Mouse (Mus musculus) neural tube, embryonic 12.5 days (tissue): Measurements from ENCODE around the gene Gm42688. TPM values are rescaled to one million over a fixed set of nuclear protein-coding genes. Genes with fewer than 3 reads are reported as not detected.
A peak's percentile ranks its signal among the peaks of the same experiment; 100 is the strongest.

ENCODE experiments used
- ATAC-seq: fragments of 200-750 bp; cut with Nextera tagmentation; 2 replicates; pipeline ENCODE4 v1.8.0; 2017; ENCODE audit warnings: low read depth, mild to moderate bottlenecking, moderate TSS enrichment, moderate library complexity; ENCODE audit not compliant: low FRiP score
- H3K27ac ChIP-seq: fragments of 300-500 bp; sonication (generic); 2 replicates; pipeline ENCODE4 v1.5.1; 2016
- H3K27me3 ChIP-seq: fragments of 300-500 bp; sonication (generic); replicated peaks from 2 replicates; pipeline ENCODE4 v1.6.1; 2016; ENCODE audit warnings: mild to moderate bottlenecking
- H3K36me3 ChIP-seq: fragments of 300-500 bp; sonication (generic); 2 replicates; pipeline ENCODE4 v1.6.1; 2016; ENCODE audit warnings: mild to moderate bottlenecking
- H3K4me1 ChIP-seq: fragments of 300-500 bp; sonication (generic); 2 replicates; pipeline ENCODE4 v1.6.1; 2016
- H3K4me2 ChIP-seq: fragments of 300-500 bp; sonication (generic); replicated peaks from 2 replicates; pipeline ENCODE4 v1.6.1; 2016; ENCODE audit warnings: mild to moderate bottlenecking
- H3K4me3 ChIP-seq: fragments of 300-500 bp; sonication (generic); 2 replicates; pipeline ENCODE4 v1.5.1; 2016
- H3K9ac ChIP-seq: fragments of 300-500 bp; sonication (generic); 2 replicates; pipeline ENCODE4 v1.6.1; 2016; ENCODE audit warnings: mild to moderate bottlenecking
- H3K9me3 ChIP-seq: fragments of 300-500 bp; sonication (generic); 2 replicates; pipeline ENCODE4 v1.6.1; 2016; ENCODE audit warnings: mild to moderate bottlenecking
- WGBS: fragments of 180-500 bp; shearing (Covaris S2); methylation state at CpG from one replicate; pipeline ENCODE4 v1.1.7; 2016; 5-methylcytosine and 5-hydroxymethylcytosine counted together
- polyA plus RNA-seq: library from polyadenylated mRNA; unstranded; fragments of >200 nt; fragmentation: Nextera tagmentation; extraction: Ambion mirVana; gene quantifications from 2 replicates; pipeline ENCODE4 v1.2.1, GENCODE M21; 2016

Gm42688 gene
- polyA plus RNA-seq, 1 experiment from 2014 or later, result 4.8 TPM

DNA sequence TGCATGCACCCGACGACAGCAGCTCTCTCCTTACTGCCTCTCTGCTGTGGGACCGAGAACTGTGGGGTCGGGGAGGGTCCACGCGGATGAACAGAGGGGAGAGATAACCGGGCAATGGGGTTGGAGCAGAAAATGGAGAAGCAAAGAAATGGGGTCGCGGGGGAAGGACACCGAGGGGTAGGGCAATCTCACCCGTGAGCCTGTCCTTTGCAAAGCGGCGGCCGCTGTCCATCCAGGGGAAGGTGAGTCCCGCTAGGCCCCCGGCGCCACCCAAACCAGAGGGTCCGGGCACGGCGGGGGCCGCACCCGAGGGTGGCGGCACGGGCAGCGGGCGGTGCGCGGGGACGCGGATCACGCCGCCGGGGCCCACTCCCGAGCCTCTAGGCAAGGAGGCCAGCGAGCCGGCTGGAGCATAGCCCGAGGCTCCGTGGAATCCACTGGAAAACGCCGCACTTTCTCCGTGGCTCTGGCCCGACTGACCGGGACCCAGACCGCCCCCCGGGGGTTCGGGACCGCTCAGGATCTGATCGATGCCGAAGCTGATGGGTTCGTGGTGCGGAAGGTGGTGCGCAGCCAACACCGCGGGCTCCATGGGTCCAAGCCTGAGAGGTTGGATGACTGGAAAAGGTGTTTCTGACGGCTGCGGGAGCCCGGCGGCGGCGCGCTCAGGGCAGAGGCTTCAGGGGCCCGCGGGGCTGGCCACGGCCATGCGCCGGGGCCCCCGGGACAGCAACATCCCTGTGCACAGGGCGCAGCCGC lies 31.8 kb upstream of the Gm42688 start:
- Histone ChIP-seq H3K27ac (peak overlapping the region; percentile 37; the same call in 1 of the 2 replicates), H3K4me3 (peak overlapping the region; percentile 33), H3K9ac (peak overlapping the region; percentile 50), H3K9me3 (no peaks in the 10 kb centered on the region), H3K4me2 (peak overlapping the region; percentile 49), H3K4me1 (peaks cover 24% of the 10 kb centered on the region), H3K27me3 (peaks cover 97% of the 10 kb centered on the region), H3K36me3 (no peaks in the 10 kb centered on the region)
- 1% methylated on average over 69 of the region's 69 CpGs for WGBS
- ATAC-seq, result 0 out of 2 replicates have a peak, but pooled peaks have one; percentile 30

DNA sequence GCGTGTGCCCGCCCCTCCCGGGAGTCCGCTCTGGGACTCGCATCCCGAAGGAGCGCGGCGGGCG lies 31.3 kb upstream of the Gm42688 start, which contains the start of gene Tlx2:
Tlx2 (minus strand) TSS at position 47 of the 64 bp plus-strand sequence.
- Histone ChIP-seq H3K36me3 (no peaks in the 10 kb centered on the region), H3K4me3 (peak within 1 kb of the TSS; percentile 33), H3K27ac (peak within 1 kb of the TSS; percentile 37; the same call in 1 of the 2 replicates), H3K4me2 (peak within 1 kb of the TSS; percentile 49), H3K9ac (peak within 1 kb of the TSS; percentile 50), H3K4me1 (peaks cover 24% of the 10 kb centered on the region), H3K27me3 (peaks cover 96% of the 10 kb centered on the region), H3K9me3 (no peaks in the 10 kb centered on the region)
- WGBS, result 3% methylated on average over 10 of the region's 10 CpGs
- ATAC-seq, result no peak

DNA sequence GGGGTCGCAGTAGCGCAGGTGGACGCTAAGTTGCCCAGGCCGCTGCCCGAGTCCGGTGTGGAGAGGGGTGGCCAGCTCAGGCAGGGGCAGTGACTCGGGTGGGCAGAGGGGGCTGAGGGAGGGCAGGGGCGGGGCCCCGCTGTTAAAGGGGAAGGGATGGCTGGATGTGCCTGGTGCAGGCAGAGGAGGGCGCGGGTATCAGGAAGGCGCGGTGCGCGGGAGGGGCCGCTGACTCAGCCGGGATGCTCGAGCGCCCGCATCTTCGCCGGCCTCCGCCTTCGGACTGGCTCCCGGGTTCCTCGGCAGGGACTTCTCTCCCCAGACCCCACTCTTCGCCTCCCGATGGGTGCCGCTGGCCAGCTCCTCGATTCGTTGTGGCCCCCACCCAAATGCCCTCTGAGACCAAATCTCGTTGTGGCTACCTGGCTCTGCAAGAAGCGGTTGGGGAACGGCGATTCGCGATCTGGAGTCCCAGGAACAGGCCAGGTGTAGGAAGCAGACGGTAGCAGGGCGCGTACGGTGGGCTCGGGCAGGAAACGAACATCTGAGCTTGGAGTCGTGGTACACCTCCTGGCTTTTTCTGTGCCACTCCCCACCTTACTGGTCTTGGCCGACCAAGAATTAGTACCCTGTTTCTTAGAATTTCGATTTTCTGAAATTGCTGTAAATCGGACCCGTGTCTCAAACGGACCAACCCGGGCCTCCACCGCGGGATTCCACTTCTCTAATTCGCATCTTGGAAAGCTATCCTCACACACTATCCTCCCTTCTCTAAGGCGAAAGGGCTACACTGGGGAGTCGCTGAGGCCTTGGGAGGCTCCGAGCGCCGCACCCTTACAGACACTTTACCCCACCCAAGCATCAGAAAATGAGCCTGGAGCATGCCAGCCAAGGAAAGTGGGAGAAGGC lies 30.9 kb upstream of the Gm42688 start:
- 0 out of 2 replicates have a peak, but pooled peaks have one; percentile 11 for ATAC-seq
- Histone ChIP-seq H3K27ac (peak overlapping the region; percentile 37; the same call in 1 of the 2 replicates), H3K27me3 (peaks cover 93% of the 10 kb centered on the region), H3K4me2 (peak overlapping the region; percentile 49), H3K4me1 (peaks cover 24% of the 10 kb centered on the region), H3K36me3 (no peaks in the 10 kb centered on the region), H3K9me3 (no peaks in the 10 kb centered on the region), H3K9ac (peak overlapping the region; percentile 50), H3K4me3 (peak overlapping the region; percentile 33)
- WGBS, result under 1% methylated on average over 58 of the region's 58 CpGs

DNA sequence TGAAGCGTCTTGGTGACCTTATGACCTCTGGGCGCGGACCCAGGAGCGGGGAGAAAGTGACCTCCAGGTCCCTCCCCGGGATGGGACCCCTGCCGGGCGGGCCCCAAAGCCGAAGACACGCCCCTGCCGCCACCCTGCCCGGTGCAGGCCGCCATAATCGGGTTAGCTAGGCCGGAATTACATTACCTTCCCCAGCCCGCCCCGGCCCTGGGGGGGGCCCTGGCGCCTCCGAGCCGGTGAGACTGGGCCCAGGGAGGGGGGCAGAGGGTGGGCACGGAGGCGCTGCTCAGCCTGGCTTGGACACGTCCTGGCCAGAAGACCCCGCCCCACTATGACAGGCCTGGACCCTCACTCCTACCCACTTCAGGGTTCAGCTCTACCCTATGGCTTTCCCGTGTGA lies 30.2 kb upstream of the Gm42688 start:
- H3K4me2 ChIP-seq, result peak overlapping the region; percentile 49
- no peak overlapping the region; the same call in 1 of the 2 replicates for H3K27ac ChIP-seq
- peaks cover 24% of the 10 kb centered on the region for H3K4me1 ChIP-seq
- 0 out of 2 replicates have a peak overlapping the region, but pooled peaks have one; percentile 0 for H3K9ac ChIP-seq
- H3K27me3 ChIP-seq, result peaks cover 92% of the 10 kb centered on the region
- no peak for ATAC-seq
- H3K36me3 ChIP-seq, result no peaks in the 10 kb centered on the region
- 2% methylated on average over 24 of the region's 24 CpGs for WGBS
- peak overlapping the region; percentile 8 for H3K4me3 ChIP-seq
- H3K9me3 ChIP-seq, result no peaks in the 10 kb centered on the region

DNA sequence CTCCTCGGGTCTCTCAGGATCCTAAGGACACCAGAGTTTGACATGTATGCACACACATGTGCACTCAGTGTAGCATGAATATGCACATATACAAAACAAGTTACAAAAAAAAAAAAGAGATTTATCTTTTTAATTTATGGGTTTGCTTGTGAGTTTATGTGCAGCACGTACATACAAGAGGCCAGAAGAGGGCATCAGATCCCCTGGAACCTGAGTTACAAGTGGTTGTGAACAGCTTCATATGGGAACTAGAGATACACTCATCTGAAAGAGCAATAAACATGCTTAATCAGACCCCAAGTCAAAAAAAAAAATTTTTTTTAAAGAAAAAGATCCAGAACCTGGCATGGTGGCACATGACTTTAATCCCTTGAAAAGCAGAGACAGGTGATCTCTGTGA lies 26.4 kb upstream of the Gm42688 start:
- 33% methylated on average over 2 of the region's 2 CpGs for WGBS
- Histone ChIP-seq H3K9ac (no peak overlapping the region), H3K4me2 (no peak overlapping the region), H3K27me3 (peaks cover 59% of the 10 kb centered on the region), H3K27ac (no peak overlapping the region), H3K9me3 (no peaks in the 10 kb centered on the region), H3K4me3 (no peak overlapping the region), H3K4me1 (peaks cover 31% of the 10 kb centered on the region), H3K36me3 (0 out of 2 replicates have a peak, but pooled peaks cover under 1% of the 10 kb centered on the region)
- no peak for ATAC-seq

DNA sequence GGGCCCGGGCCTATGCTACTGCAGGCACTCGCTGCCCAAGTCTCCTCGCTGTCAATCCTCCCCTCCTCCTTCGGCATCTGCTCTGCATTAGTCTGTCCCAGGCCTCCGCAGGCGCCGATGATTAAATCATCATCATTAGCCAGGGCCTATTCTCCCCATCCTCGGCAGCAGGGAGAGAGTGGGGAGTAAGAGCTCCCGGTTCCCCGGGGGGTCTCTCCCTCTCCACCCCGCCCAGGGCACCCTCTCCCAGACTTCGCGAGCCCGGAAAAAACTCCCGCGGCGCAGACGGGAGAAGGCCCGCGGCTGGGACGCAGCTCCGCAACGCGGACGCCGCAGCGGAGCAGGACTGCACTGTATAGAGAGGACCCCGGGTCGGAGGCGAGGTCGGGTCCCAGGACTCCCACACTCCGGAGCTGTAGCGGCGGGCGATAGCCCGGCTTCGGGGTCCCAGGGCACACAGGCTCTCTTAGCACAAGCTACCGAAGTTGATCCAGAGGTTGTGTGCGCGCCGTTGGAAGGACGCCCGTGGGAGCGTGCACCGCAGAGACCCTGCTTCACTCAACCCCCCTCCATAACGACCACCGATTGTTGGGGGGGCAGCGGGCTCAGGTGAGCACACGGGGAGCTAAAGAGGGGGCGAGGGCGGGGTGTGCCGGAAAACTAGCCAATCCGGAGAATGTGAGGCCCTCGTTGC lies 23.6 kb upstream of the Gm42688 start, which contains the start of gene Pcgf1:
Pcgf1 (plus strand) TSS at position 240 of the 694 bp plus-strand sequence.
- H3K4me3 ChIP-seq, result peak within 1 kb of the TSS; percentile 74
- H3K27me3 ChIP-seq, result peaks cover 40% of the 10 kb centered on the region
- H3K4me2 ChIP-seq, result peak within 1 kb of the TSS; percentile 96
- peak; percentile 84 for ATAC-seq
- peak within 1 kb of the TSS; percentile 75 for H3K9ac ChIP-seq
- H3K36me3 ChIP-seq, result peaks cover 12% of the 10 kb centered on the region
- no peaks in the 10 kb centered on the region for H3K9me3 ChIP-seq
- WGBS, result under 1% methylated on average over 54 of the region's 54 CpGs
- peak within 1 kb of the TSS; percentile 77 for H3K27ac ChIP-seq
- H3K4me1 ChIP-seq, result peaks cover 18% of the 10 kb centered on the region

DNA sequence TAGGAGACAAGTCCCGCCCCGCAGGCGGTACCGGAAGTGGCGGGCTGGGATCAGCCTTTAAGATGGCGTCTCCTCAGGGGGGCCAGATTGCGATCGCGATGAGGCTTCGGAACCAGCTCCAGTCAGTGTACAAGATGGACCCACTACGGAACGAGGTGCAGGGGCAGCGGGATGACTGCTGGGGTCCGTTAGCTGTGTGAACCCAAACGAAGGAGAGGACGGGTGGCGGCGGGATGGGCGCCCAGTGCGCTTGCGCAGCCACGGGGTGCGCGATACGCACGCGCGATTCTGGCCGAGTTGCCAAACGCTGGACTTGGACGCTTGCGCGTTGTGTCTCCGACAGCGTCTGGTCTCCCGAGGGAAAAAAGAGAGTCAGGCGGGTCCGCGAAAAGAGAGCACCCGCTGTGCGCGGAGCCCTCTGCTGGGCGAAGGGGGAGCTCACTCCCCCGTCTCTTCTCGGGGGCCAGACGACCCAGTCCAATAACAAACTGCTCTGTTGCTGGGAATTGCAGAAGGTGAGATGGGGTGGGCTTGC lies 23.0 kb upstream of the Gm42688 start:
- H3K4me1 ChIP-seq, result peaks cover 18% of the 10 kb centered on the region
- no peaks in the 10 kb centered on the region for H3K9me3 ChIP-seq
- peak; percentile 93 for ATAC-seq
- peak overlapping the region; percentile 77; the same call in 1 of the 2 replicates for H3K27ac ChIP-seq
- H3K9ac ChIP-seq, result peak overlapping the region; percentile 75
- WGBS, result under 1% methylated on average over 46 of the region's 46 CpGs
- H3K4me3 ChIP-seq, result peak overlapping the region; percentile 74
- H3K4me2 ChIP-seq, result peak overlapping the region; percentile 96
- peaks cover 12% of the 10 kb centered on the region for H3K36me3 ChIP-seq
- peaks cover 40% of the 10 kb centered on the region for H3K27me3 ChIP-seq

DNA sequence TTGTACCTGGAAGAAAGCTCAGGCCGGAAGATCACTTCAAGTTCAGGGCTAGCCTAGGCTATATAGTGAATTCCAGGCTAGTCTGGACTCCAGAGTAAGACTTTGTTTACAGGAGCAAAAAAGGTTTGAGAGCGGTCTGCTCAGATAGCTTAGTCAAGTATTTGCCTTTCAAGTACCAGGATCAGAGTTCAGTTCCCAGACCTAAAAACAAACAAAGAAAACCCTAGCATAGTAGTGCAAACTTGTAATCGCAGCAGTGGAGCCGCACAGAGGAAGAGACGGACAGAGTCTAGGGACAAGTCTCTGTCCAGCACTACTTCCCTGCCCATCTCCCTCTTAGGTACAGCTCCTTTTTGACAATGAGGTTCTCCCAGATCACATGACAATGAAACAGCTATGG lies 21.2 kb upstream of the Gm42688 start:
- H3K4me1 ChIP-seq, result peaks cover 22% of the 10 kb centered on the region
- H3K9me3 ChIP-seq, result no peaks in the 10 kb centered on the region
- H3K9ac ChIP-seq, result no peak overlapping the region
- H3K4me2 ChIP-seq, result no peak overlapping the region
- H3K27me3 ChIP-seq, result peaks cover 43% of the 10 kb centered on the region
- no peak for ATAC-seq
- WGBS, result 96% methylated on average over 5 of the region's 5 CpGs
- peaks cover 12% of the 10 kb centered on the region for H3K36me3 ChIP-seq
- H3K27ac ChIP-seq, result no peak overlapping the region
- H3K4me3 ChIP-seq, result no peak overlapping the region

DNA sequence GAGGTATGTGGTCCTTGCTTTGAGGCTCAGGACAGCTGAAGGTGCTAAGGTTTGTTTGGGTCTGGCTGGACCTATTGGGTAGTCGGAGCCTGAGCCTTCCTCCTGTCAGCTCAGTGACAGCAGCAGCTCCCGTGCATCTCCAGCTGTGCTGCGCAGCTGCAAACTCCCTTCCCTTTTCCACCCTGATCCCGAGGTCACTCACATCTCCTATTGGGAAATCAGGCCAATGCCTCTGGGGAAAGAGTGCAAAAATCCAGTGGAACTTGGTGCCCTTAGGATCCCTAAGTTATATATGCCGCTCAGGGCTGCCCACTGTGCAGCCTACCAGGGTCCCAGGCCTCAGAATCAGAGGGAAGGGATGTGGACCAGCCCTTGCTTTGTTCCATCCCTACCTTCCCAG lies 17.9 kb upstream of the Gm42688 start:
- Histone ChIP-seq H3K4me3 (no peak overlapping the region), H3K27me3 (peaks cover 66% of the 10 kb centered on the region), H3K27ac (no peak overlapping the region), H3K9ac (no peak overlapping the region), H3K4me2 (no peak overlapping the region; the same call in 1 of the 2 replicates), H3K4me1 (peaks cover 29% of the 10 kb centered on the region), H3K36me3 (peaks cover 12% of the 10 kb centered on the region), H3K9me3 (no peaks in the 10 kb centered on the region)
- 8% methylated on average over 5 of the region's 5 CpGs for WGBS
- ATAC-seq, result no peak

DNA sequence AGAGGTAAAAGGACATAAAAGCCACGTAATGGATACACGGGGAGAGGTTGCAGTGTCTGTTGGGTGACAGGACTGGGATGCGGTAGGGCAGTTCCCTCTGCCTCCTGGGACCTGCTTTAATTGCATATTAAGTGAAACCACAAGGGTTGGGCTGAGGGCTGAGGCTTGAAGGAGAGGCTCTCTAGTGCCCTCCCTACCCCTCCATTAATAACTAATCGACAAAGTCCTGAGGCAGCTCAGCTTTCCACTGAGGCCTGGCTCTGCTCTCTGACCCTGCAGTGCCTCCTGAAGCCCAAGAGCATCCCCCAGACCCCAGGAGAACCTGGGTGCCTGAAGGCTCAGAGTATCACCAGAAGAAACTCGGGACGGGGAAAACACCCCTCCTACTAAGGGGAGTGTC lies 16.9 kb upstream of the Gm42688 start:
- H3K27ac ChIP-seq, result no peak overlapping the region
- no peak overlapping the region for H3K4me2 ChIP-seq
- no peak overlapping the region for H3K9ac ChIP-seq
- no peaks in the 10 kb centered on the region for H3K9me3 ChIP-seq
- no peak for ATAC-seq
- H3K4me3 ChIP-seq, result no peak overlapping the region
- H3K27me3 ChIP-seq, result peaks cover 72% of the 10 kb centered on the region
- H3K36me3 ChIP-seq, result peaks cover 12% of the 10 kb centered on the region
- peaks cover 22% of the 10 kb centered on the region for H3K4me1 ChIP-seq
- WGBS, result 7% methylated on average over 6 of the region's 6 CpGs

DNA sequence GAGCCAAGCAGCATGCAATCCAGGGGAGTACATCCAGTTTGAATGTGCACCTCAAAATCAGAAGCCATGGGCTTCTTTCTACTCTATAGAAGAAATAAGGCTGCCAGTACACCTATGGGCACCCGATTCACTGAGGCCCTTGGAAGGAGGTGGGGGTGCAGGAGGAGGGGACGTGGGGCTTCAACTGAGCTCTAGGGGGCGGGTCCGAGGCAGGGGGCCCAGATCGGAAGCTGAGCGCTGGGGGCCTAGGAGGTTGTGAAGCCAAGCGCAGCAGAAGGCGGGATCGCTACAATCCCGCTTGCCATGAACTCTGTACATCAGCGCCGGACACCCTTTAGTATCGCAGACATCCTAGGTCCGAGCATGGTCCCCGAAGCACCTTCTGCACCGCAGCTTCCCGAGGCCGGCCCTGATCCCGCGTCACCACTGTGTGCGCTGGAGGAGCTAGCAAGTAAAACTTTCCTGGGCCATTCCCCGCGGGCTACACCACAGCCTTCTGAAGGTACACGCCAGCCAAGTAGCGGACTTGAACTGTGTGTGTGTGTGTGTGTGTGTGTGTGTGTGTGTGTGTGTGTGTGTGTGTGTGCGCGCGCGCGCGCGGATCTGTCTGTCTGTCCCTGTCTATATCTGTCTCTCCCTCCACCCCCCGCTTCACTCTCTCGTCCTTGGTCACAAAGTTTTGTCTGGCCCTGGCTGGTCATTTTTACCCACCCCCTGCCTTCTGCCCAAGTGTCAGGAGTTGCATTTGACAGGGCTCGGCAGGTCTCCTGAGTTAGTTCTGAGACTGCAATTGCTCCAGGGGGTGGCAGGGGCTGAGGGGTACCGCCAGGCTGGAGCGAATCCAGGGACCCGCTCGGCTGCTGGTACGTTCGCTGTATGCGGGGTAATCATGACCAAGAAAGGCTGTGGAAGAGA lies 15.0 kb upstream of the Gm42688 start, which contains the start of gene Lbx2:
Lbx2 (plus strand) TSS at position 247 of the 915 bp plus-strand sequence.
- H3K4me2 ChIP-seq, result peak within 1 kb of the TSS; percentile 45
- peaks cover 16% of the 10 kb centered on the region for H3K4me1 ChIP-seq
- H3K4me3 ChIP-seq, result no peak within 1 kb of the TSS
- ATAC-seq, result no peak
- peaks cover 85% of the 10 kb centered on the region for H3K27me3 ChIP-seq
- H3K9ac ChIP-seq, result 0 out of 2 replicates have a peak within 1 kb of the TSS, but pooled peaks have one; percentile 17
- H3K36me3 ChIP-seq, result peaks cover 4% of the 10 kb centered on the region
- no peak within 1 kb of the TSS for H3K27ac ChIP-seq
- 3% methylated on average over 42 of the region's 42 CpGs for WGBS
- H3K9me3 ChIP-seq, result no peaks in the 10 kb centered on the region
